Mouse (Mus musculus) heart, embryonic 13.5 days (tissue): ENCODE measurements at regions not wholly inside any gene's neighbourhood (a gene's known extent, or its start where the extent isn't known, plus 50 kb on each side); places are given as distances from the start of the nearest gene placed in this dataset.

ENCODE experiments used
- ATAC-seq: fragments of 200-750 bp; cut with Nextera tagmentation; 2 replicates; pipeline ENCODE4 v1.8.0; 2017; ENCODE audit warnings: moderate TSS enrichment; ENCODE audit not compliant: insufficient number of reproducible peaks, low FRiP score, low TSS enrichment; ENCODE audit errors: extremely low read depth
- H3K27ac ChIP-seq: fragments of 300-500 bp; sonication (generic); replicated peaks from 2 replicates; pipeline ENCODE4 v1.5.1; 2015; ENCODE audit warnings: moderate library complexity, mild to moderate bottlenecking, inconsistent platforms
- H3K27me3 ChIP-seq: fragments of 300-500 bp; sonication (generic); replicated peaks from 2 replicates; pipeline ENCODE4 v1.6.1; 2015; ENCODE audit warnings: mild to moderate bottlenecking, inconsistent platforms
- H3K36me3 ChIP-seq: fragments of 300-500 bp; sonication (generic); 2 replicates; pipeline ENCODE4 v1.6.1; 2015; ENCODE audit warnings: mild to moderate bottlenecking, inconsistent platforms
- H3K4me1 ChIP-seq: fragments of 300-500 bp; sonication (generic); 2 replicates; pipeline ENCODE4 v1.6.1; 2015; ENCODE audit warnings: inconsistent platforms
- H3K4me2 ChIP-seq: fragments of 300-500 bp; sonication (generic); 2 replicates; pipeline ENCODE4 v1.6.1; 2015; ENCODE audit warnings: inconsistent platforms, mild to moderate bottlenecking, moderate library complexity
- H3K4me3 ChIP-seq: fragments of 300-500 bp; sonication (generic); 2 replicates; pipeline ENCODE4 v1.5.1; 2015; ENCODE audit warnings: moderate library complexity, mild to moderate bottlenecking, inconsistent platforms
- H3K9ac ChIP-seq: fragments of 300-500 bp; sonication (generic); 2 replicates; pipeline ENCODE4 v1.6.1; 2015; ENCODE audit warnings: inconsistent platforms, mild to moderate bottlenecking, moderate library complexity
- H3K9me3 ChIP-seq: fragments of 300-500 bp; sonication (generic); 2 replicates; pipeline ENCODE4 v1.6.1; 2016; ENCODE audit warnings: inconsistent platforms
- WGBS: fragments of 180-500 bp; shearing (Covaris S2); methylation state at CpG from one replicate; pipeline ENCODE4 v1.1.7; 2015; ENCODE audit warnings: mixed read lengths; 5-methylcytosine and 5-hydroxymethylcytosine counted together

- H3K4me3 ChIP-seq, result no peak overlapping the region
- no peaks in the 10 kb centered on the region for H3K9me3 ChIP-seq
- ATAC-seq, result no peak
- H3K27me3 ChIP-seq, result no peaks in the 10 kb centered on the region
- H3K4me1 ChIP-seq, result no peaks in the 10 kb centered on the region
- no peak overlapping the region for H3K9ac ChIP-seq
- H3K27ac ChIP-seq, result no peak overlapping the region
- 59% methylated on average over 3 of the region's 3 CpGs for WGBS
- H3K36me3 ChIP-seq, result no peaks in the 10 kb centered on the region
- H3K4me2 ChIP-seq, result no peak overlapping the region
Observed at GRCm38 (mm10) chr4:105658581-105658980, 131.1 kb upstream of the Gm12728 start.

GRCm38 (mm10) chr4:105676690-105677089, 113.0 kb upstream of the Gm12728 start:
- 0 out of 2 replicates have a peak, but pooled peaks cover 3% of the 10 kb centered on the region for H3K9me3 ChIP-seq
- H3K9ac ChIP-seq, result no peak overlapping the region
- no peak overlapping the region for H3K4me2 ChIP-seq
- no peak overlapping the region for H3K4me3 ChIP-seq
- no peaks in the 10 kb centered on the region for H3K36me3 ChIP-seq
- no peaks in the 10 kb centered on the region for H3K27me3 ChIP-seq
- H3K27ac ChIP-seq, result no peak overlapping the region
- no peak for ATAC-seq
- no peaks in the 10 kb centered on the region for H3K4me1 ChIP-seq
- 74% methylated on average over 1 of the region's 1 CpGs for WGBS

- no peak overlapping the region for H3K9ac ChIP-seq
- no peak for ATAC-seq
- 29% methylated on average over 3 of the region's 3 CpGs for WGBS
- H3K36me3 ChIP-seq, result no peaks in the 10 kb centered on the region
- peaks cover 4% of the 10 kb centered on the region for H3K27me3 ChIP-seq
- no peak overlapping the region for H3K27ac ChIP-seq
- no peak overlapping the region for H3K4me2 ChIP-seq
- H3K4me1 ChIP-seq, result no peaks in the 10 kb centered on the region
- H3K4me3 ChIP-seq, result no peak overlapping the region
- H3K9me3 ChIP-seq, result no peaks in the 10 kb centered on the region
Observed at GRCm38 (mm10) chr4:105690716-105691115, 99.0 kb upstream of the Gm12728 start.

- WGBS, result 80% methylated on average over 4 of the region's 4 CpGs
- H3K36me3 ChIP-seq, result no peaks in the 10 kb centered on the region
- no peaks in the 10 kb centered on the region for H3K4me1 ChIP-seq
- H3K4me3 ChIP-seq, result no peak overlapping the region
- no peaks in the 10 kb centered on the region for H3K9me3 ChIP-seq
- H3K4me2 ChIP-seq, result no peak overlapping the region
- H3K9ac ChIP-seq, result no peak overlapping the region
- no peak overlapping the region for H3K27ac ChIP-seq
- peaks cover 4% of the 10 kb centered on the region for H3K27me3 ChIP-seq
- no peak for ATAC-seq
Observed at GRCm38 (mm10) chr4:105692380-105692779, 97.3 kb upstream of the Gm12728 start.

GRCm38 (mm10) chr4:105695895-105696294, 93.8 kb upstream of the Gm12728 start:
- Histone ChIP-seq H3K27me3 (peaks cover 4% of the 10 kb centered on the region), H3K9me3 (no peaks in the 10 kb centered on the region), H3K27ac (no peak overlapping the region), H3K36me3 (no peaks in the 10 kb centered on the region), H3K4me1 (no peaks in the 10 kb centered on the region), H3K9ac (no peak overlapping the region), H3K4me3 (no peak overlapping the region), H3K4me2 (no peak overlapping the region)
- no peak for ATAC-seq
- 63% methylated on average over 2 of the region's 2 CpGs for WGBS

- H3K27me3 ChIP-seq, result no peaks in the 10 kb centered on the region
- no peak for ATAC-seq
- WGBS, result 77% methylated on average over 4 of the region's 4 CpGs
- no peak overlapping the region for H3K4me2 ChIP-seq
- H3K36me3 ChIP-seq, result no peaks in the 10 kb centered on the region
- no peak overlapping the region for H3K4me3 ChIP-seq
- H3K27ac ChIP-seq, result no peak overlapping the region
- H3K9me3 ChIP-seq, result no peaks in the 10 kb centered on the region
- no peak overlapping the region for H3K9ac ChIP-seq
- H3K4me1 ChIP-seq, result no peaks in the 10 kb centered on the region
Observed at GRCm38 (mm10) chr4:105697123-105697522, 92.5 kb upstream of the Gm12728 start.

- 65% methylated on average over 3 of the region's 3 CpGs for WGBS
- Histone ChIP-seq H3K4me3 (no peak overlapping the region), H3K4me1 (0 out of 2 replicates have a peak, but pooled peaks cover 3% of the 10 kb centered on the region), H3K9ac (no peak overlapping the region), H3K27me3 (no peaks in the 10 kb centered on the region), H3K27ac (no peak overlapping the region), H3K36me3 (no peaks in the 10 kb centered on the region), H3K9me3 (no peaks in the 10 kb centered on the region), H3K4me2 (no peak overlapping the region)
- ATAC-seq, result no peak
Observed at GRCm38 (mm10) chr4:105702036-105702435, 87.6 kb upstream of the Gm12728 start.

GRCm38 (mm10) chr4:105703408-105703807, 86.3 kb upstream of the Gm12728 start:
- Histone ChIP-seq H3K36me3 (no peaks in the 10 kb centered on the region), H3K27me3 (no peaks in the 10 kb centered on the region), H3K4me3 (no peak overlapping the region), H3K4me2 (no peak overlapping the region), H3K9me3 (no peaks in the 10 kb centered on the region), H3K4me1 (0 out of 2 replicates have a peak, but pooled peaks cover 3% of the 10 kb centered on the region), H3K9ac (no peak overlapping the region), H3K27ac (no peak overlapping the region)
- no peak for ATAC-seq
- WGBS, result 75% methylated on average over 3 of the region's 3 CpGs

- WGBS, result 81% methylated on average over 9 of the region's 9 CpGs
- Histone ChIP-seq H3K27me3 (no peaks in the 10 kb centered on the region), H3K27ac (no peak overlapping the region), H3K4me2 (no peak overlapping the region), H3K4me1 (0 out of 2 replicates have a peak, but pooled peaks cover 3% of the 10 kb centered on the region), H3K9me3 (no peaks in the 10 kb centered on the region), H3K9ac (no peak overlapping the region), H3K36me3 (no peaks in the 10 kb centered on the region), H3K4me3 (no peak overlapping the region)
- ATAC-seq, result no peak
Observed at GRCm38 (mm10) chr4:105704271-105704670, 85.4 kb upstream of the Gm12728 start.

- Histone ChIP-seq H3K4me2 (no peak overlapping the region), H3K4me1 (0 out of 2 replicates have a peak, but pooled peaks cover 3% of the 10 kb centered on the region), H3K9me3 (no peaks in the 10 kb centered on the region), H3K27ac (no peak overlapping the region), H3K9ac (no peak overlapping the region), H3K4me3 (no peak overlapping the region), H3K36me3 (no peaks in the 10 kb centered on the region), H3K27me3 (no peaks in the 10 kb centered on the region)
- no peak for ATAC-seq
- WGBS, result 62% methylated on average over 6 of the region's 6 CpGs
Observed at GRCm38 (mm10) chr4:105705996-105706395, 83.7 kb upstream of the Gm12728 start.

GRCm38 (mm10) chr4:105708080-105708796, 81.4 kb upstream of the Gm12728 start:
- WGBS, result 76% methylated on average over 13 of the region's 13 CpGs
- H3K9me3 ChIP-seq, result peaks cover 8% of the 10 kb centered on the region; the same call in 1 of the 2 replicates
- no peaks in the 10 kb centered on the region for H3K27me3 ChIP-seq
- H3K4me1 ChIP-seq, result no peaks in the 10 kb centered on the region
- no peak overlapping the region for H3K9ac ChIP-seq
- ATAC-seq, result no peak
- no peak overlapping the region for H3K27ac ChIP-seq
- no peak overlapping the region for H3K4me2 ChIP-seq
- H3K4me3 ChIP-seq, result no peak overlapping the region
- no peaks in the 10 kb centered on the region for H3K36me3 ChIP-seq

GRCm38 (mm10) chr4:105713956-105714355, 75.7 kb upstream of the Gm12728 start:
- Histone ChIP-seq H3K9ac (no peak overlapping the region), H3K27me3 (no peaks in the 10 kb centered on the region), H3K27ac (no peak overlapping the region), H3K4me2 (no peak overlapping the region), H3K9me3 (peaks cover 12% of the 10 kb centered on the region; the same call in 1 of the 2 replicates), H3K4me1 (no peaks in the 10 kb centered on the region), H3K4me3 (no peak overlapping the region), H3K36me3 (no peaks in the 10 kb centered on the region)
- ATAC-seq, result no peak
- 83% methylated on average over 6 of the region's 6 CpGs for WGBS
